In genomic region chr6:54332203-54332602, GRCm38 (mm10) we compare ENCODE assay signal across 11 mouse cellular contexts. TPM values are rescaled to one million over a fixed set of nuclear protein-coding genes. Genes with fewer than 3 reads are reported as not detected.
DNase-seq lines count a peak whose midpoint lies in the region; ATAC-seq and TF ChIP-seq lines count a peak whose summit lies in the region.
"Had no signal": no experiment of that assay in that cellular context is flagged by ENCODE, and none has a peak within 500 bp of the region (broad histone marks: within the 10 kb centered on the region; RNA-seq: fewer than 3 reads in every experiment).

No protein-coding gene starts in this region.

- no peaks in the 10 kb centered on the region for H3K36me3 ChIP-seq in C2C12 (ENCODE audit: control insufficient read depth, insufficient read depth)
- no peaks in the 10 kb centered on the region for H3K36me3 ChIP-seq in embryonic facial prominence, embryonic 13.5 days
- H3K36me3 ChIP-seq in midbrain, embryonic 12.5 days: no peaks in the 10 kb centered on the region

- no peaks in the 10 kb centered on the region for H3K79me2 ChIP-seq in C2C12 (ENCODE audit: control insufficient read depth, insufficient read depth)

- peak; percentile 38 for DNase-seq in adrenal gland, postnatal 10 days
- no peak for DNase-seq in adrenal gland, postnatal 4 days (ENCODE audit: low spot score in 2 of 2)
- DNase-seq in spleen, postnatal 10 days (ENCODE audit: low spot score in 2 of 2): no peak
- DNase-seq in right cerebral cortex, postnatal 25 days: no peak
- DNase-seq in cerebellum, postnatal 14 days: no peak
- DNase-seq: cerebellum, adult 11-12 months; left cerebral cortex, postnatal 4 days; lung, postnatal 14 days had no signal

- no peak for TF ChIP-seq CTCF in C2C12 (IDR thresholded peaks at IDR 0.05; ENCODE audit: control insufficient read depth, insufficient read depth, insufficient read length)

- 0 out of 2 replicates have a peak overlapping the region, but pooled peaks have one; percentile 36 for H3K27ac ChIP-seq in embryonic facial prominence, embryonic 13.5 days
- H3K27ac ChIP-seq in midbrain, embryonic 12.5 days (replicated peaks): no peak overlapping the region

- H3K4me2 ChIP-seq in embryonic facial prominence, embryonic 13.5 days: peak overlapping the region; percentile 24; the same call in 1 of the 2 replicates
- H3K4me2 ChIP-seq in midbrain, embryonic 12.5 days (replicated peaks): no peak overlapping the region

- H3K79me3 ChIP-seq in C2C12 (ENCODE audit: low read depth): no peaks in the 10 kb centered on the region

- H3K9me3 ChIP-seq in embryonic facial prominence, embryonic 13.5 days: no peaks in the 10 kb centered on the region
- H3K9me3 ChIP-seq in midbrain, embryonic 12.5 days: no peaks in the 10 kb centered on the region

- H3K27me3 ChIP-seq in C2C12 (ENCODE audit: control insufficient read depth, insufficient read depth, insufficient read length): no peaks in the 10 kb centered on the region
- H3K27me3 ChIP-seq in embryonic facial prominence, embryonic 13.5 days: peaks cover 64% of the 10 kb centered on the region
- H3K27me3 ChIP-seq in midbrain, embryonic 12.5 days: peaks cover 56% of the 10 kb centered on the region

- no peak overlapping the region for H3K9ac ChIP-seq in embryonic facial prominence, embryonic 13.5 days
- no peak overlapping the region for H3K9ac ChIP-seq in midbrain, embryonic 12.5 days (replicated peaks)

- no peak for ATAC-seq in embryonic facial prominence, embryonic 13.5 days (ENCODE audit: insufficient number of reproducible peaks, insufficient read depth, low FRiP score, low TSS enrichment, low read depth)
- 0 out of 2 replicates have a peak, but pooled peaks have one; percentile 31 for ATAC-seq in midbrain, embryonic 12.5 days (ENCODE audit: low FRiP score, low read depth)

- H3K4me1 ChIP-seq in embryonic facial prominence, embryonic 13.5 days: peaks cover 29% of the 10 kb centered on the region
- peaks cover 35% of the 10 kb centered on the region for H3K4me1 ChIP-seq in midbrain, embryonic 12.5 days

- no peak overlapping the region for H3ac ChIP-seq in C2C12 (ENCODE audit: control insufficient read depth, insufficient read length, low read depth)

- H3K4me3 ChIP-seq in C2C12 (ENCODE audit: insufficient read depth, poor library complexity, severe bottlenecking): no peak overlapping the region
- no peak overlapping the region for H3K4me3 ChIP-seq in embryonic facial prominence, embryonic 13.5 days
- H3K4me3 ChIP-seq in midbrain, embryonic 12.5 days: no peak overlapping the region

- 10% methylated on average over 8 of the region's 8 CpGs for WGBS in embryonic facial prominence, embryonic 13.5 days
- 39% methylated on average over 8 of the region's 8 CpGs for WGBS in midbrain, embryonic 12.5 days

TF ChIP-seq in C2C12, 6 proteins besides CTCF, POLR2A, EP300 and RAD21:
- no peak for TF ChIP-seq CEBPB (IDR thresholded peaks at IDR 0.05; ENCODE audit: low read depth)
- peak; percentile 71 for TF ChIP-seq USF1 (IDR thresholded peaks at IDR 0.05; ENCODE audit: low read depth)

RNA-seq across cellular contexts. Expression of gene Prr15, which starts 6.6 kb away (rescaled TPM):
- 1 to 10 TPM; 4.7 to 5.2 TPM for total RNA-seq in adrenal gland, postnatal 10 days (2021)
- 1 to 10 TPM; 6.3 to 7.7 TPM for total RNA-seq in adrenal gland, postnatal 4 days (2021)
- polyA plus RNA-seq in C2C12 (2012; fragmentation: generic; extraction: Trizol): 0.04 TPM
- polyA plus RNA-seq in embryonic facial prominence, embryonic 13.5 days (2015; fragmentation: Nextera tagmentation; extraction: Ambion mirVana): 1.3 and 3.6 TPM in 2 replicates
- 0.64 and 1.8 TPM in 2 replicates for polyA plus RNA-seq in midbrain, embryonic 12.5 days (2016; fragmentation: Nextera tagmentation; extraction: Ambion mirVana)
